Mouse (Mus musculus): ENCODE measurements around the gene Gorab.

Gorab gene

DNA sequence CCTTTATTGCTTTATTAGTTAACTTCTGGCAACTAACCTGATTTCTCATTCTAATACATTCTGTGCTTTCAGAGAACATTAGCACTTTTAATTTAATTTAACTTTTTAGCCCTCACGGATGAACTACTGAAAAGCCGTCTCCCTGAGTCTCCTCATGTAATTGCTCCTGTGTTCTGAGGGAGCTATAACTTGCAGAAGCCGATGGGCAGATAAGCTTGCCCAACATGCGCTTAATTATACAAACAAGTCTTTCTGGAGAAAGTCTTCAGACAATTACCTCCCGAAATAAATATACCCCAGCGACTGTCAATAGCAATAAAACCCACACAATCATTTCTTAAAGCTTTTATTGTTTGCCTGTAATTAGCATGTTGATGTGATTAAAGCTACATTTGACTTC, 45.7 kb downstream of the Gorab start:
- no peak for DNase-seq (ENCODE audit: low read depth in 2 of 2, low spot score in 2 of 2)

DNA sequence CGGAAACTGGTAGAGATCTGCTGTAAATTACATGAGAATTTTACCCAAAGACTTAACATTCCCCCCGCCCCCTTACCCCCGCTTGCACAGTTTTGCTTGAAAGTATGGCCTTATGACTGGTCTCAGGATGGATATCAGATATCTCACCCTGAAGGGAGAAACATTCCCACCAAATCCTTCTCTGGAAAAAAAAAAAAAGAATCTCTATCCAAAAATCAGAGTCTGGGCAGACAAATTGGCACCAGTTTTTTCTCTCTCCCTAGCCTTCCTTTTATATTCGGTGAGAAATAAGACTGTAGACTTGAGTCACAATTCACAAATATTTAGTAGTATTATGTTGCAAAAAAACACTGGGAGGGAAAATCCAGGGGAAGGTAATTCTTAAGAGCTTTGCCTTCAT, 47.3 kb downstream of the Gorab start:
- no peak for DNase-seq (ENCODE audit: low read depth in 2 of 2, low spot score in 2 of 2)

DNA sequence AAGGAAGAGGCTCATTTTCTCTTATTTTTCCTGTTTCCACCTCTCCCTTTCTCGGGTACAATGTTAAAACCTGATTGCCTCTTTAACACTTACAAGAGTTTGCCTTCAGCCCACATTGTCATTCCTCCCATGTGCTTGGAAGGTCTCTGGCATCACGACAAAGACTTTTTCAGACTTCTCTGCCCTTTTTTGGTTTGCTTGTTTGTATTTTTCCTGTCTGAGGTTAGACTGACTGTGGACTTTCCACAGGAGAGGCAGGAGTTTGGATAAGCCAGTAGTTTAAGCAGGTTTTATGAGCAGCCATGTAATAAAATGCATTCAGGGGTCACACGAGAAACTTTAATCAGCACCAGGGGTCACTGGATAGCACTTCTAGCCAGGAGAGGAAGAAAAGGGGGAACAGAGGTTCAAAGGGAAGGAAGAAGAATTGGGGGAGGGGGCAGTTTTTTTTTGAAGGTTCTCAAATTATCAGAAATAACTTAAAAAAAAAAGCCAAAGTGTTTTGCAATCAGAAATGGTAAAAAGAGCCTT, 47.8 kb downstream of the Gorab start:
- no peak for DNase-seq (ENCODE audit: low read depth in 2 of 2, low spot score in 2 of 2)

DNA sequence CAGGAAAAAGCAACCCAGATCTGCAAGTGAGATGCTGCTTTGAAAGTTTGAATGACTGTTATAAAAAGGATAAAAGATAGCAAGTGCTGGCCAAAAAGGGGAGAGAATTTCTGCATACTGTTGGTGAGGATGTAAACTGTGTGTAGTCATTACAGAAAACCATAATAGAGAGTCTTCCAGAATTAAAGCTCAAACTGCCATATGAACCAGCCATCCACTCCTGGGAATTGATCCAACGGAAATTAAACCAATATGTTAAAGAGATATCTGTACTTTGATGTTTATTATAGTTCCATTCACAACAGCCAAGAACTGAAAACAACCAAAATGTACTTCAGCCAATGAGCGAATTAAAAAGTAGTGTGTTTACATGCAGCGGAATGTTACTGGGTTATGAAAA, 52.5 kb downstream of the Gorab start:
- DNase-seq (ENCODE audit: low read depth in 2 of 2, low spot score in 2 of 2) = no peak

DNA sequence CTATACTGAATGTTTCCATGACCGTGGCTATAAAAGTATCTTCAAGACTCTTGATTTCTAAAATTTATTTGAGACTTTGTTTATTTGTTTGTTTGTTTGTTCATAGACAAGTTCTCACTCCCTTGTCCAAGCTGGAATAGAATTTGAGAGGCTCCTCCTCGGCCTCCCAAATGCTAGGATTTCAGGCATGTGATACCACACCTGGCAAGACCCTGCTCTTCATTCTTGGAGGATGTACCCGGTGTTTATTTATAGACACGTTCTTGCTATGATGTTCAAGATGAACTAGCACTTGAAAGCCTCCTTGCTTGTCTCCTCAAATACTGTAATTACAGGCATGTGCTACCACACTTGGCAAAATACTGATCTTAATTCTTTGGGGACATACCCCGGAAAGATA, 57.9 kb downstream of the Gorab start:
- no peak for DNase-seq (ENCODE audit: low read depth in 2 of 2, low spot score in 2 of 2)

DNA sequence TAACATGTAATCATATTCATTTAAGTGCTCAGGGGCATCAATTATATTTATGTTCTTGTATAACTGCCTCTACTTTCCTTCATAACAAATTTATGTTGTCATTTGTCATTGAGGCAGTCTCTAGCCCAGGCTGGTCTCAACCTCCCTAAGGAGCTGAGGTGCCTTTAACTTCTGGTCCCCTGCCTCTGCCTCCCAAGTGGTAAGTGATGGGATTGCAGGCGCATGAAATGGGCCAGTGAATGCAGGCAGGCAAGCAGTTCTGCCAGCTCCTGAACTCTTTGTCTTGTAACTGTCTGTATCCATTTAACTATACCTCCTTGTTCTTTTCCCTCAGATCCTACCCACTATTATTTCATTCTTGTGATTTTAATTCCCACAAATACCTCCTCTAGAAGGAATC, 58.5 kb downstream of the Gorab start:
- DNase-seq (ENCODE audit: low read depth in 2 of 2, low spot score in 2 of 2) = no peak

DNA sequence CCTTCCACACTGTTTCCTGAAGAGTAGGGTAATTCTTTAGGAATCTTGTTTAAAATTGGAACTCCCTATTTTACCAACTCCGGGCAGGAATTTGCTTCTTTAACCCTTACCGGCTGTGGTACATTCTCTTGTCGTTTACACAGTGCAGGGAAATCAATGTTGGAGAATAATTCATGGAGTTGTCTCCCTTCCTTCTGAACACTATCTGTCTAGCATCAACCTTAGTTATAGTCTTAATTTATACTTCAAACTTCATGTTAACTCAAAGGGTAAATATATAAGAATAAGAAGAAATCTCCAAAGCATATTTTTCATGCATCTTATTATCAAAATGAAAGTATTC, 64.3 kb downstream of the Gorab start:
- no peak for DNase-seq (ENCODE audit: low read depth in 2 of 2, low spot score in 2 of 2)

DNA sequence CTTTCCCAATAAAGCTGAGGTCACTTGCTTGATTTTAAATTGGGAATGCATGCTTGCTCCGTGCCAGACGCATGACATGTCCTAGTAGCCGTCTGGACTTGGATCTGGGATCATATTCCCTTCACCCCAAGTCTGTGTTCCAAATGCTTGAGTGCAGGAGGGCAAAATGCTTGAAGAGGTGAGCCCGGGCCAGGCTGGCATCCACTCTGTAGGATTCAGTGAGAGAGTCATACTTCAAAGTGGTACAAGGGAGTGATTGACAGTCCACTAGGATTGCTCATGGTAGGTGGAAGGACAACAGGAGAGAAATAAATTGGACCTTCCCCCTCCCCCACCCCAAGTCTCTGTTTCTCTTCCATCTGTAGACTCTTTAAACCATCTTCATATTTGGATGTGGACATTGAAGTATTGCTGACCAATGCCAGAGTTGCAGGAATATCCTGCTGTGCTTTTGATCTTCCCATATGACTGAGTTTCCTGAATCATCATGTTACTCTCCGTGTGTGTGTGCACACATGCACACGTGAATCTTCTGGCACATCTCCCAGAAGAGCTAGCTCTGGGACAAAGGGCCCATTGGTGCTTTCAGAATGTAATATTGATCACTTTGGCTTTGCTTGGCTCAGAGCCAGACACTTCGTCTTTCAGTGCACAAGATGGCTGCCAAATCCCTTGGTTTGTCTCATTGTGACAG, 64.8 kb downstream of the Gorab start:
- DNase-seq (ENCODE audit: low read depth in 2 of 2, low spot score in 2 of 2) = no peak

DNA sequence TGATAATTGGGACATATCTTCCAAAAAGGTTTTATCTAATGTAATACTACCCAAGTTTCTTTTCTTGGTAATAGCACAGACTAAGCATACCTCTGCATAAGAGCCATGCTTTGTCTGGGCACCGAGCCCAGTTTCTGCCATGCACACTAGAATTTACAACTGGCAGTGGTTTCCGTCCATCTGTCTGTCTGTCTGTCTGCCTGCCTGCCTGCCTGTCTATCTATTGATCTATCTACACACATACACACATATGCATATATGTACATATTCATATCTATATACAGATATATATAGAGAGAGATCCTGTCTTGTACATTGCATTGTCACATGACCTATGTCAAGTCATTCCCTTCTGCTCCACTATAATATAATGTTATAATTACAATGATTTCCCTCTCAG, 65.6 kb downstream of the Gorab start:
- DNase-seq (ENCODE audit: low read depth in 2 of 2, low spot score in 2 of 2) = no peak

All from CD8-positive naive resting alpha-beta T cell, adult 2 months (primary cell).